Mouse (Mus musculus) lung, postnatal 0 days (tissue): ENCODE measurements around the gene 1810013L24Rik. TPM values are rescaled to one million over a fixed set of nuclear protein-coding genes. Genes with fewer than 3 reads are reported as not detected.

Experiments
- ATAC-seq: fragments of 200-750 bp; cut with Nextera tagmentation; 2 replicates; pipeline ENCODE4 v1.8.0; 2017; ENCODE audit warnings: moderate library complexity
- DNase-seq: peaks from one replicate; pipeline ENCODE4 v3.0.0-alpha.2; 2016; ENCODE audit warnings: low spot score
- H3K27ac ChIP-seq: fragments of 300-500 bp; sonication (generic); 2 replicates; pipeline ENCODE4 v1.5.1; 2014; ENCODE audit warnings: antibody characterized with exemption, mild to moderate bottlenecking, low read length, mixed read lengths
- H3K27me3 ChIP-seq: fragments of 300-500 bp; sonication (generic); replicated peaks from 2 replicates; pipeline ENCODE4 v1.6.1; 2014; ENCODE audit warnings: low read length, mixed read lengths; ENCODE audit not compliant: insufficient read depth
- H3K36me3 ChIP-seq: fragments of 300-500 bp; sonication (generic); 2 replicates; pipeline ENCODE4 v1.6.1; 2014; ENCODE audit warnings: low read length, mixed read lengths; ENCODE audit not compliant: insufficient read depth
- H3K4me1 ChIP-seq: fragments of 300-500 bp; sonication (generic); 2 replicates; pipeline ENCODE4 v1.6.1; 2014; ENCODE audit warnings: antibody characterized with exemption, low read depth, low read length, mixed read lengths; ENCODE audit not compliant: insufficient read depth
- H3K4me2 ChIP-seq: fragments of 300-500 bp; sonication (generic); replicated peaks from 2 replicates; pipeline ENCODE4 v1.6.1; 2014; ENCODE audit warnings: low read depth, mild to moderate bottlenecking, low read length, moderate library complexity, mixed read lengths
- H3K4me3 ChIP-seq: fragments of 300-500 bp; sonication (generic); 2 replicates; pipeline ENCODE4 v1.5.1; 2014; ENCODE audit warnings: low read depth, low read length
- H3K9ac ChIP-seq: fragments of 300-500 bp; sonication (generic); replicated peaks from 2 replicates; pipeline ENCODE4 v1.6.1; 2014; ENCODE audit warnings: low read depth, mild to moderate bottlenecking
- H3K9me3 ChIP-seq: fragments of 300-500 bp; sonication (generic); 2 replicates; pipeline ENCODE4 v1.6.1; 2016; ENCODE audit warnings: low read length, mixed read lengths
- CTCF ChIP-seq: IDR thresholded peaks from 2 replicates; pipeline ENCODE4 v1.5.1; 2016; ENCODE audit warnings: antibody characterized with exemption, mild to moderate bottlenecking
- EP300 ChIP-seq: IDR thresholded peaks from 2 replicates; pipeline ENCODE4 v1.6.1; 2016; ENCODE audit warnings: antibody characterized with exemption, mild to moderate bottlenecking, control low read depth
- WGBS: fragments of 180-500 bp; shearing (Covaris S2); extraction: QIAGEN DNeasy Blood & Tissue Kit; methylation state at CpG from one replicate; pipeline ENCODE4 v1.1.7; 2014; 5-methylcytosine and 5-hydroxymethylcytosine counted together
- polyA plus RNA-seq: library from polyadenylated mRNA; unstranded; fragments of >200 nt; fragmentation: Nextera tagmentation; extraction: Ambion mirVana; gene quantifications from 2 replicates; pipeline ENCODE4 v1.2.1, GENCODE M21; 2015

Gene 1810013L24Rik
- polyA plus RNA-seq, 1 experiment from 2014 or later: 19.7 TPM

- Histone ChIP-seq H3K4me3 (peak overlapping the region; percentile 100), H3K36me3 (no peaks in the 10 kb centered on the region; the same call in 1 of the 2 replicates), H3K9ac (peak overlapping the region; percentile 96), H3K27me3 (no peaks in the 10 kb centered on the region), H3K4me2 (peak overlapping the region; percentile 75), H3K9me3 (no peaks in the 10 kb centered on the region), H3K4me1 (peaks cover 15% of the 10 kb centered on the region; the same call in 1 of the 2 replicates), H3K27ac (peak overlapping the region; percentile 99)
- DNase-seq (peak; percentile 86), ATAC-seq (peak; percentile 7; the same call in 1 of the 2 replicates)
- TF ChIP-seq EP300: no peak
- no peak for TF ChIP-seq CTCF
- WGBS: 3% methylated on average over 51 of the region's 74 CpGs
Observed at GRCm38 (mm10) chr16:8830431-8831211, 721 bp downstream of the 1810013L24Rik start.

DNA sequence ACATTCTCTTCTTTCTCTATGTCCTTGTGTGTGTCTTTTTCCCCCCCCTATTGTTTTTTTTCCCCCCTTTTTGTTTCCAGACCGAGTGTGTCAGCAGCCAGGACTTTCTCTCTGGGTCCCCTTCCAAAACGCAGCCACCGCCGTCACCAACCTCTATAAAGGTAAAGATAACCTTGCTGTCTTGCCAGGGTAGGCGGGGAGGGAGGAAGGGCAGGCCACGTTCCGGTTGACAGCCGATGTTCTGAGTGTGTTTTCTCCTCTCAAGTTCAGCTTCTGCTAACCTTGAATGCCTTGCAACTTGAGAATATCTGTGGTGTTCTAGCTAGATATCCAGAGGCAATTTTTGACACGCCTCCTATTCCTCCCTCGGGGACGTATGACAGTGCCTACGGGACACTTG, 1.3 kb downstream of the 1810013L24Rik start:
- H3K27me3 ChIP-seq: no peaks in the 10 kb centered on the region
- no peak for TF ChIP-seq CTCF
- no peak for TF ChIP-seq EP300
- peak overlapping the region; percentile 96 for H3K9ac ChIP-seq
- WGBS: 1% methylated on average over 12 of the region's 12 CpGs
- no peaks in the 10 kb centered on the region; the same call in 1 of the 2 replicates for H3K36me3 ChIP-seq
- H3K27ac ChIP-seq: peak overlapping the region; percentile 99; the same call in 1 of the 2 replicates
- ATAC-seq (no peak), DNase-seq (no peak)
- H3K4me3 ChIP-seq: peak overlapping the region; percentile 100
- H3K4me2 ChIP-seq: peak overlapping the region; percentile 75
- peaks cover 15% of the 10 kb centered on the region; the same call in 1 of the 2 replicates for H3K4me1 ChIP-seq
- H3K9me3 ChIP-seq: no peaks in the 10 kb centered on the region

DNA sequence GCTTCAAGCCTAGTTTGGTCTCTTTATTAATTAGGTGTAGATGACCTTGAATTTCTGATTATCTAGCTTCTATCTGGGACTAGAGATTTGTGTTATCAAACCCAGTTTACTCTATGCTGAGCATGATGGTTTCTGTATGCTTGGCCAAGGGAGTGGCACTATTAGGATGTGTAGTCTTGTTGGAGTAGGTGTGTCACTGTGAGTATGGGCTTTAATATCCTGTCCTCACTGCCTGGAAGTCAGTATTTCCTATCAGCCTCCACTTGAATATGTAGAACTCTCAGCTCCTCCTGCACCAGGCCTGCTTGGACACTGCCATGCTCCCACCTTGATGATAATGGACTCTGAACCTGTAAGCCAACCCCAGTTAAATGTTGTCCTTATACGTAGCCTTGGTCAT, 7.0 kb downstream of the 1810013L24Rik start:
- H3K9ac ChIP-seq: no peak overlapping the region
- H3K27ac ChIP-seq: no peak overlapping the region
- 98% methylated on average over 1 of the region's 1 CpGs for WGBS
- no peaks in the 10 kb centered on the region for H3K9me3 ChIP-seq
- H3K4me1 ChIP-seq: peaks cover 11% of the 10 kb centered on the region; the same call in 1 of the 2 replicates
- H3K4me3 ChIP-seq: no peak overlapping the region
- no peak for ATAC-seq
- no peak for TF ChIP-seq EP300
- no peaks in the 10 kb centered on the region for H3K27me3 ChIP-seq
- peaks cover 12% of the 10 kb centered on the region; the same call in 1 of the 2 replicates for H3K36me3 ChIP-seq
- H3K4me2 ChIP-seq: no peak overlapping the region
- DNase-seq: no peak

GRCm38 (mm10) chr16:8837595-8837994, 7.7 kb downstream of the 1810013L24Rik start:
- TF ChIP-seq EP300: no peak
- TF ChIP-seq CTCF: no peak
- Histone ChIP-seq H3K27me3 (no peaks in the 10 kb centered on the region), H3K4me1 (peaks cover 8% of the 10 kb centered on the region; the same call in 1 of the 2 replicates), H3K4me3 (no peak overlapping the region), H3K27ac (no peak overlapping the region), H3K9me3 (no peaks in the 10 kb centered on the region), H3K36me3 (peaks cover 12% of the 10 kb centered on the region; the same call in 1 of the 2 replicates), H3K9ac (no peak overlapping the region), H3K4me2 (no peak overlapping the region)
- WGBS: 86% methylated on average over 1 of the region's 1 CpGs
- DNase-seq (peak; percentile 4), ATAC-seq (no peak)

- H3K9ac ChIP-seq: no peak overlapping the region
- TF ChIP-seq EP300: no peak
- no peak for TF ChIP-seq CTCF
- ATAC-seq (no peak), DNase-seq (no peak)
- no peaks in the 10 kb centered on the region for H3K9me3 ChIP-seq
- no peaks in the 10 kb centered on the region for H3K4me1 ChIP-seq
- H3K4me3 ChIP-seq: no peak overlapping the region
- H3K27ac ChIP-seq: no peak overlapping the region
- peaks cover 17% of the 10 kb centered on the region; the same call in 1 of the 2 replicates for H3K36me3 ChIP-seq
- H3K27me3 ChIP-seq: no peaks in the 10 kb centered on the region
- H3K4me2 ChIP-seq: no peak overlapping the region
Observed at GRCm38 (mm10) chr16:8838921-8839320, 9.0 kb downstream of the 1810013L24Rik start.

DNA sequence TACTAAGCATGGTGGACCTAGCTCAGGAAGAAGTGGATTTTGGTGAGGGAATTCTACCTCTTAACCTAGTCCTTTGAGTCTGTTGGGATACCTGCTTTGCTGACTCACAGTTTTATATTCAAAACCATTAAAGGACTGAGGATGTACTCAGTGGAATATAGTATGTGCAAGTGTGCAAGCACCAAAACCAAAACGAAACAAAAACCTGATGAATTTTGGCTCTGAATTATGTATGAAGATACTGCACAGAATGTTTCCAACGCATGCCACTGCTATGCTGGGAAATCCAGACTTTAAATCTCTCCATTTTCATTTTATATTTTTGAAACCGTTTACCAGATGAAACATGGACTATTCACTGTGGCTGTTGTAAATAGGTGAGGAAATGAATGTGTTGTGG, 10.7 kb downstream of the 1810013L24Rik start:
- Histone ChIP-seq H3K4me1 (no peaks in the 10 kb centered on the region), H3K36me3 (peaks cover 19% of the 10 kb centered on the region; the same call in 1 of the 2 replicates), H3K9me3 (no peaks in the 10 kb centered on the region), H3K9ac (no peak overlapping the region), H3K4me3 (no peak overlapping the region), H3K4me2 (no peak overlapping the region), H3K27me3 (no peaks in the 10 kb centered on the region), H3K27ac (no peak overlapping the region)
- WGBS: 88% methylated on average over 3 of the region's 3 CpGs
- TF ChIP-seq EP300 (no peak), CTCF (no peak)
- DNase-seq (no peak), ATAC-seq (no peak)
